8 mouse cellular contexts compared by ENCODE assay signal in genomic region chr1:36367698-36368097, GRCm38 (mm10). TPM values are rescaled to one million over a fixed set of nuclear protein-coding genes. Genes with fewer than 3 reads are reported as not detected.
DNase-seq lines count a peak whose midpoint lies in the region; ATAC-seq and TF ChIP-seq lines count a peak whose summit lies in the region.

No protein-coding gene starts in this region.

- peak; percentile 2 for DNase-seq in embryo, embryonic 9.5 days (ENCODE audit: extremely low spot score)
- DNase-seq in embryo, embryonic 10 days (ENCODE audit: low spot score) = no peak
- peak; percentile 9 for DNase-seq in kidney, postnatal 14 days
- DNase-seq in frontal cortex, postnatal 10 days (ENCODE audit: low spot score in 2 of 2) = no peak

- peaks cover 62% of the 10 kb centered on the region for H3K79me2 ChIP-seq in C2C12 (ENCODE audit: control insufficient read depth, insufficient read depth)

- peak overlapping the region; percentile 72 for H3K4me3 ChIP-seq in C2C12 (ENCODE audit: insufficient read depth, poor library complexity, severe bottlenecking)
- peak overlapping the region; percentile 86 for H3K4me3 ChIP-seq in embryonic facial prominence, embryonic 15.5 days (replicated peaks)
- peak overlapping the region; percentile 80 for H3K4me3 ChIP-seq in neural tube, embryonic 15.5 days (replicated peaks)

- no peak overlapping the region for H3ac ChIP-seq in C2C12 (ENCODE audit: control insufficient read depth, insufficient read length, low read depth)

- no peaks in the 10 kb centered on the region for H3K27me3 ChIP-seq in C2C12 (ENCODE audit: control insufficient read depth, insufficient read depth, insufficient read length)
- no peaks in the 10 kb centered on the region for H3K27me3 ChIP-seq in embryonic facial prominence, embryonic 15.5 days
- no peaks in the 10 kb centered on the region for H3K27me3 ChIP-seq in neural tube, embryonic 15.5 days (replicated peaks)

- no peak overlapping the region for H3K9ac ChIP-seq in embryonic facial prominence, embryonic 15.5 days
- peak overlapping the region; percentile 84 for H3K9ac ChIP-seq in neural tube, embryonic 15.5 days (replicated peaks)

- ATAC-seq in embryonic facial prominence, embryonic 15.5 days (ENCODE audit: insufficient number of reproducible peaks, low FRiP score, low TSS enrichment, low read depth) = no peak
- no peak for ATAC-seq in neural tube, embryonic 15.5 days (ENCODE audit: low FRiP score)
- ATAC-seq in CD4-positive, CD25-positive, alpha-beta regulatory T cell, adult 4 months = no peak

- H3K4me1 ChIP-seq in embryonic facial prominence, embryonic 15.5 days = peaks cover 13% of the 10 kb centered on the region
- H3K4me1 ChIP-seq in neural tube, embryonic 15.5 days = peaks cover 18% of the 10 kb centered on the region

- H3K27ac ChIP-seq in embryonic facial prominence, embryonic 15.5 days (replicated peaks) = no peak overlapping the region
- H3K27ac ChIP-seq in neural tube, embryonic 15.5 days (replicated peaks) = no peak overlapping the region

- H3K9me3 ChIP-seq in embryonic facial prominence, embryonic 15.5 days (replicated peaks) = no peaks in the 10 kb centered on the region
- no peaks in the 10 kb centered on the region for H3K9me3 ChIP-seq in neural tube, embryonic 15.5 days (replicated peaks)

- H3K79me3 ChIP-seq in C2C12 (ENCODE audit: low read depth) = peaks cover 48% of the 10 kb centered on the region

- H3K36me3 ChIP-seq in C2C12 (ENCODE audit: control insufficient read depth, insufficient read depth) = peaks cover 51% of the 10 kb centered on the region
- H3K36me3 ChIP-seq in embryonic facial prominence, embryonic 15.5 days = peaks cover 21% of the 10 kb centered on the region
- peaks cover 13% of the 10 kb centered on the region for H3K36me3 ChIP-seq in neural tube, embryonic 15.5 days

- no peak for TF ChIP-seq CTCF in C2C12 (IDR thresholded peaks at IDR 0.05; ENCODE audit: control insufficient read depth, insufficient read depth, insufficient read length)

- 42% methylated on average over 12 of the region's 12 CpGs for WGBS in embryonic facial prominence, embryonic 15.5 days
- 62% methylated on average over 12 of the region's 12 CpGs for WGBS in neural tube, embryonic 15.5 days

- peak overlapping the region; percentile 65 for H3K4me2 ChIP-seq in embryonic facial prominence, embryonic 15.5 days (replicated peaks)
- H3K4me2 ChIP-seq in neural tube, embryonic 15.5 days = peak overlapping the region; percentile 64

TF ChIP-seq in C2C12, 6 proteins besides CTCF, POLR2A, EP300 and RAD21:
- TF ChIP-seq FOSL1 (IDR thresholded peaks at IDR 0.05; ENCODE audit: insufficient read depth, low read length, poor library complexity, severe bottlenecking) (no peak), MYOD1 (IDR thresholded peaks at IDR 0.05; ENCODE audit: control insufficient read depth, insufficient read length, low read depth) (no peak), CEBPB (IDR thresholded peaks at IDR 0.05; ENCODE audit: low read depth) (no peak), MAX (IDR thresholded peaks at IDR 0.05) (no peak), MYOG (IDR thresholded peaks at IDR 0.05; ENCODE audit: control insufficient read depth, extremely low read depth, insufficient read length) (no peak), USF1 (IDR thresholded peaks at IDR 0.05; ENCODE audit: low read depth) (no peak)

RNA-seq across cellular contexts. Expression of gene Kansl3, which starts 1.3 kb away (rescaled TPM):
- polyA plus RNA-seq in C2C12 (2012; fragmentation: generic; extraction: Trizol) = 23.6 TPM
- 42.2 TPM in 2 replicates for polyA plus RNA-seq in embryonic facial prominence, embryonic 15.5 days (2015; fragmentation: Nextera tagmentation; extraction: Ambion mirVana)
- 36.0 and 36.7 TPM in 2 replicates for polyA plus RNA-seq in neural tube, embryonic 15.5 days (2015; fragmentation: Nextera tagmentation; extraction: Ambion mirVana)
- polyA plus RNA-seq in CD4-positive, CD25-positive, alpha-beta regulatory T cell, adult 4 months (2017; shearing (Covaris generic)) = 10 to 100 TPM; 52.6 to 88.0 TPM

RNA-seq across cellular contexts. Expression of gene Fer1l5, which starts 4.4 kb away (rescaled TPM):
- polyA plus RNA-seq in C2C12 (2012; fragmentation: generic; extraction: Trizol) = 0.14 TPM
- polyA plus RNA-seq in embryonic facial prominence, embryonic 15.5 days (2015; fragmentation: Nextera tagmentation; extraction: Ambion mirVana) = 1.0 and 1.2 TPM in 2 replicates
- polyA plus RNA-seq in neural tube, embryonic 15.5 days (2015; fragmentation: Nextera tagmentation; extraction: Ambion mirVana) = 1.8 and 2.0 TPM in 2 replicates
- polyA plus RNA-seq in CD4-positive, CD25-positive, alpha-beta regulatory T cell, adult 4 months (2017; shearing (Covaris generic)) = under 1 TPM; 0.48 to 0.67 TPM

Comparison
In these comparisons a context has a peak if more than half of its experiments do, and no peak if none do; other contexts are left out.
1. DNase-seq: peak in embryo, embryonic 9.5 days (single experiment) and kidney, postnatal 14 days (single experiment); none in embryo, embryonic 10 days (single experiment) and frontal cortex, postnatal 10 days (0 of 2).
2. Peak in every context shown above with its lines, with median percentiles within 50 percentile points of each other: H3K4me3 ChIP-seq.